Mouse (Mus musculus): ENCODE data around the gene Gm45716.

DNA sequence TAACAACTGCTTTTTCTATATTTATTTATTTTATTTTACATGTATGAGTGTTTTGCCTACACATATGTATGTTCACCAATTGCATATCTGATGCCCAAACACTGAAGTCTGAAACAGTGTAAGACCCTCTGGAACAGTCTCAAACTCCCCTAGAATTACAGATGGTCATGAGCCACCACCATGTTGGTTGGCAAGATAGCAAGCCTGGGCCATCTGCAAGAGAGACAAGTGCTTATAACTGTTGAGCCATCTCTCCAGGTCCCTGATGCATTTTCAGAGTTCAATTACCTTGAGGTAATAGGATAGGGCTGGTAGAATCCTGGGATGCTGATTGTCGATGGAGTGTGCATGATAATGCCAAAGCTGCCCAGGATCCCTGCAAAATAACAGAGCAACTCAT is 7.5 kb downstream of the Gm45716 start:
- TF ChIP-seq CTCF (IDR thresholded peaks at IDR 0.05; ENCODE audit: low read depth) (no peak), EP300 (IDR thresholded peaks at IDR 0.05; ENCODE audit: low read depth) (no peak)

All from liver, embryonic 14.5 days (tissue).